In genomic region chr13:101439517-101439916, GRCm38 (mm10) we compare ENCODE assay signal across 22 mouse cellular contexts.
A peak's percentile ranks its signal among the peaks of the same experiment; 100 is the strongest.
DNase-seq lines count a peak whose midpoint lies in the region; ATAC-seq lines count a peak whose summit lies in the region.
"Had no signal": no experiment of that assay in that cellular context is flagged by ENCODE, and none has a peak within 500 bp of the region (broad histone marks: within the 10 kb centered on the region; RNA-seq: fewer than 3 reads in every experiment).

No protein-coding gene starts in this region.

- DNase-seq in forebrain, embryonic 14.5 days (ENCODE audit: low spot score) = no peak
- DNase-seq in ES-CJ7 (ENCODE audit: low read depth, low spot score) = peak; percentile 49
- DNase-seq in ZHBTc4 (ENCODE audit: low read depth, low spot score) = peak; percentile 75
- no peak for DNase-seq in embryo, embryonic 10.5 days (ENCODE audit: low spot score)
- no peak for DNase-seq in gastrocnemius, postnatal 10 days
- DNase-seq: adrenal gland, postnatal 14 days; lung, embryonic 14.5 days; thymus, adult 18-20 months; thymus, postnatal 4 days had no signal

- H3K9me3 ChIP-seq in forebrain, embryonic 12.5 days = no peaks in the 10 kb centered on the region
- H3K9me3 ChIP-seq in forebrain, embryonic 14.5 days (replicated peaks; ENCODE audit: control insufficient read depth, low read length) = no peaks in the 10 kb centered on the region
- no peaks in the 10 kb centered on the region for H3K9me3 ChIP-seq in hindbrain, embryonic 16.5 days (ENCODE audit: control insufficient read depth, low read length)
- H3K9me3 ChIP-seq: embryonic facial prominence, embryonic 12.5 days; forebrain, embryonic 13.5 days; heart, embryonic 12.5 days; hindbrain, embryonic 15.5 days; limb, embryonic 15.5 days; midbrain, embryonic 12.5 days had no signal

- H3K27ac ChIP-seq in forebrain, embryonic 12.5 days = no peak overlapping the region
- H3K27ac ChIP-seq in forebrain, embryonic 14.5 days (ENCODE audit: low read depth, low read length) = no peak overlapping the region
- no peak overlapping the region for H3K27ac ChIP-seq in hindbrain, embryonic 16.5 days (ENCODE audit: low read depth, low read length)
- H3K27ac ChIP-seq: embryonic facial prominence, embryonic 12.5 days; forebrain, embryonic 13.5 days; hindbrain, embryonic 15.5 days; limb, embryonic 15.5 days; liver, embryonic 14.5 days; midbrain, embryonic 12.5 days had no signal

- H3K36me3 ChIP-seq in forebrain, embryonic 12.5 days (replicated peaks) = no peaks in the 10 kb centered on the region
- H3K36me3 ChIP-seq in forebrain, embryonic 14.5 days (ENCODE audit: control insufficient read depth, insufficient read depth, low read length) = no peaks in the 10 kb centered on the region
- H3K36me3 ChIP-seq in hindbrain, embryonic 16.5 days (ENCODE audit: control insufficient read depth, insufficient read depth, low read length) = no peaks in the 10 kb centered on the region
- H3K36me3 ChIP-seq: embryonic facial prominence, embryonic 12.5 days; heart, embryonic 12.5 days; hindbrain, embryonic 15.5 days; limb, embryonic 15.5 days; midbrain, embryonic 12.5 days had no signal

- no peak overlapping the region for H3K9ac ChIP-seq in forebrain, embryonic 12.5 days
- no peak overlapping the region for H3K9ac ChIP-seq in forebrain, embryonic 14.5 days (ENCODE audit: low read length)
- H3K9ac ChIP-seq in hindbrain, embryonic 16.5 days (ENCODE audit: low read depth, low read length) = no peak overlapping the region
- H3K9ac ChIP-seq: embryonic facial prominence, embryonic 12.5 days; forebrain, embryonic 13.5 days; heart, embryonic 12.5 days; hindbrain, embryonic 15.5 days; limb, embryonic 15.5 days; liver, embryonic 14.5 days; lung, embryonic 14.5 days; midbrain, embryonic 12.5 days had no signal

- H3K4me2 ChIP-seq in forebrain, embryonic 12.5 days = no peak overlapping the region
- no peak overlapping the region for H3K4me2 ChIP-seq in forebrain, embryonic 14.5 days (ENCODE audit: low read length)
- H3K4me2 ChIP-seq in hindbrain, embryonic 16.5 days (ENCODE audit: low read length) = no peak overlapping the region
- H3K4me2 ChIP-seq: embryonic facial prominence, embryonic 12.5 days; forebrain, embryonic 13.5 days; heart, embryonic 12.5 days; hindbrain, embryonic 15.5 days; limb, embryonic 15.5 days; lung, embryonic 14.5 days; midbrain, embryonic 12.5 days had no signal

- ATAC-seq in forebrain, embryonic 12.5 days (ENCODE audit: low FRiP score) = peak; percentile 41; the same call in 1 of the 2 replicates
- no peak for ATAC-seq in forebrain, embryonic 14.5 days
- ATAC-seq in hindbrain, embryonic 16.5 days = peak; percentile 72; the same call in 1 of the 2 replicates
- no peak for ATAC-seq in frontal cortex, adult (ENCODE audit: low TSS enrichment)
- ATAC-seq: forebrain, embryonic 13.5 days; intestine, embryonic 16.5 days had no signal

- 52% methylated on average over 3 of the region's 3 CpGs for WGBS in forebrain, embryonic 12.5 days
- WGBS in forebrain, embryonic 14.5 days = 65% methylated on average over 3 of the region's 3 CpGs
- 26% methylated on average over 3 of the region's 3 CpGs for WGBS in hindbrain, embryonic 16.5 days

- H3K4me1 ChIP-seq in forebrain, embryonic 12.5 days = peaks cover 11% of the 10 kb centered on the region
- no peaks in the 10 kb centered on the region for H3K4me1 ChIP-seq in forebrain, embryonic 14.5 days (ENCODE audit: control insufficient read depth, insufficient read depth, low read length)
- peaks cover 2% of the 10 kb centered on the region; the same call in 1 of the 2 replicates for H3K4me1 ChIP-seq in hindbrain, embryonic 16.5 days (ENCODE audit: control insufficient read depth, insufficient read depth, low read depth, low read length)
- H3K4me1 ChIP-seq: heart, embryonic 12.5 days; limb, embryonic 15.5 days had no signal

- H3K27me3 ChIP-seq in forebrain, embryonic 12.5 days = no peaks in the 10 kb centered on the region
- H3K27me3 ChIP-seq in forebrain, embryonic 14.5 days (replicated peaks; ENCODE audit: control insufficient read depth, insufficient read depth, low read length) = no peaks in the 10 kb centered on the region
- H3K27me3 ChIP-seq in hindbrain, embryonic 16.5 days (replicated peaks; ENCODE audit: control insufficient read depth, insufficient read depth, low read length) = no peaks in the 10 kb centered on the region
- H3K27me3 ChIP-seq: embryonic facial prominence, embryonic 12.5 days; forebrain, embryonic 13.5 days; heart, embryonic 12.5 days; hindbrain, embryonic 15.5 days; limb, embryonic 15.5 days; midbrain, embryonic 12.5 days had no signal

- no peak overlapping the region for H3K4me3 ChIP-seq in forebrain, embryonic 12.5 days (replicated peaks)
- H3K4me3 ChIP-seq in forebrain, embryonic 14.5 days (ENCODE audit: low read depth, low read length) = no peak overlapping the region
- H3K4me3 ChIP-seq in hindbrain, embryonic 16.5 days (ENCODE audit: low read length) = no peak overlapping the region
- H3K4me3 ChIP-seq: embryonic facial prominence, embryonic 12.5 days; erythroblast, embryonic 14.5 days; forebrain, embryonic 13.5 days; heart, embryonic 12.5 days; hindbrain, embryonic 15.5 days; limb, embryonic 15.5 days; midbrain, embryonic 12.5 days; myocyte had no signal

Comparison
In these comparisons a context has a peak if more than half of its experiments do, and no peak if none do; other contexts are left out.
1. ATAC-seq: peak in forebrain, embryonic 12.5 days (single experiment) and hindbrain, embryonic 16.5 days (single experiment); none in forebrain, embryonic 14.5 days (single experiment) and frontal cortex, adult (single experiment).
2. DNase-seq: peak in ES-CJ7 (single experiment) and ZHBTc4 (single experiment); none in forebrain, embryonic 14.5 days (single experiment), embryo, embryonic 10.5 days (single experiment) and gastrocnemius, postnatal 10 days (single experiment).